Mouse (Mus musculus) ES-Bruce4 (cell line): Measurements from ENCODE around the gene Pea15a.

Source experiments
- CTCF ChIP-seq: IDR thresholded peaks from one replicate; pipeline ENCODE4 v1.8.1; 2011; ENCODE audit warnings: low read depth, low read length
- POLR2A ChIP-seq: IDR thresholded peaks from one replicate; pipeline ENCODE4 v1.8.1; 2011; ENCODE audit warnings: low read length; ENCODE audit not compliant: insufficient read depth

- TF ChIP-seq POLR2A (no peak), CTCF (no peak)
Observed at GRCm38 (mm10) chr1:172183915-172184314, 22.7 kb downstream of the Pea15a start.
